ENCODE assay signal across 8 mouse cellular contexts in genomic region chr8:71610822-71611651, GRCm38 (mm10). TPM values are rescaled to one million over a fixed set of nuclear protein-coding genes. Genes with fewer than 3 reads are reported as not detected.
DNase-seq lines count a peak whose midpoint lies in the region; ATAC-seq and TF ChIP-seq lines count a peak whose summit lies in the region.

Colgalt1 (plus strand) TSS chr8:71610998.

- peaks cover 11% of the 10 kb centered on the region for H3K4me1 ChIP-seq in hindbrain, postnatal 0 days (ENCODE audit: insufficient read depth, low read length)

- H3K9ac ChIP-seq in hindbrain, postnatal 0 days (replicated peaks; ENCODE audit: low read length), result peak within 1 kb of the TSS; percentile 85

- peaks cover 12% of the 10 kb centered on the region for H3K36me3 ChIP-seq in hindbrain, postnatal 0 days (ENCODE audit: insufficient read depth, low read length)

- peak within 1 kb of the TSS; percentile 88 for H3K4me2 ChIP-seq in hindbrain, postnatal 0 days (ENCODE audit: low read depth, low read length)

- intact Hi-C loops in gastrocnemius, adult 2 months (cut with DNase I), result no loop called here
- intact Hi-C loops in left cerebral cortex, adult 2 months (cut with DNase I), result loop anchor here (1.0 kb wide), 2 partner anchors 18 to 19 kb away; partner anchors contain the start of gene Pgls

- no peaks in the 10 kb centered on the region for H3K27me3 ChIP-seq in hindbrain, postnatal 0 days (ENCODE audit: insufficient read depth, low read length)

- DNase-seq in ZHBTc4 (ENCODE audit: low read depth, low spot score), result peak; percentile 100
- DNase-seq in gastrocnemius, adult 2 months, result peak; percentile 97
- DNase-seq in hindbrain, postnatal 0 days (ENCODE audit: low spot score), result peak; percentile 99
- DNase-seq in left cerebral cortex, adult 2 months (ENCODE audit: extremely low spot score in 1 of 2, low spot score in 2 of 2), result peak; percentile 96
- DNase-seq in right cerebral cortex, adult 2 months (ENCODE audit: low spot score in 2 of 2), result peak; percentile 97 to 98
- DNase-seq in urinary bladder, postnatal 14 days (ENCODE audit: low spot score), result peak; percentile 98

- TF ChIP-seq CTCF in gastrocnemius, adult 2 months (IDR thresholded peaks at IDR 0.05), result peak; percentile 42
- TF ChIP-seq CTCF in hindbrain, postnatal 0 days (IDR thresholded peaks at IDR 0.05; ENCODE audit: low read depth), result no peak
- TF ChIP-seq CTCF in left cerebral cortex, adult 2 months (IDR thresholded peaks at IDR 0.05), result peak; percentile 39

- ATAC-seq in common myeloid progenitor, adult 5-6 weeks (replicated peaks; ENCODE audit: low read depth, poor library complexity, severe bottlenecking), result peak; percentile 96
- ATAC-seq in hindbrain, postnatal 0 days, result peak; percentile 99
- peak; percentile 92 for ATAC-seq in megakaryocyte, adult 5-6 weeks (ENCODE audit: poor library complexity, severe bottlenecking)

- H3K27ac ChIP-seq in gastrocnemius, adult 2 months, result peak within 1 kb of the TSS; percentile 98
- H3K27ac ChIP-seq in hindbrain, postnatal 0 days, result peak within 1 kb of the TSS; percentile 90
- H3K27ac ChIP-seq in left cerebral cortex, adult 2 months, result peak within 1 kb of the TSS; percentile 86

- no peaks in the 10 kb centered on the region for H3K9me3 ChIP-seq in hindbrain, postnatal 0 days (ENCODE audit: low read length)

- WGBS in hindbrain, postnatal 0 days, result under 1% methylated on average over 79 of the region's 82 CpGs

- H3K4me3 ChIP-seq in gastrocnemius, adult 2 months, result peak within 1 kb of the TSS; percentile 82
- H3K4me3 ChIP-seq in hindbrain, postnatal 0 days (ENCODE audit: low read length), result peak within 1 kb of the TSS; percentile 89
- H3K4me3 ChIP-seq in left cerebral cortex, adult 2 months, result peak within 1 kb of the TSS; percentile 66

RNA-seq across cellular contexts. Expression of gene Colgalt1, which starts in this region (rescaled TPM):
- 64.6 and 75.2 TPM in 2 replicates for total RNA-seq in common myeloid progenitor, adult 5-6 weeks (2017)
- 10 to 100 TPM; 39.6 to 44.3 TPM for total RNA-seq in gastrocnemius, adult 2 months (2021)
- total RNA-seq in hindbrain, postnatal 0 days (2014; rRNA removed), result 95.9 and 121 TPM in 2 replicates
- 55.3 and 56.7 TPM in 2 replicates for polyA plus RNA-seq in hindbrain, postnatal 0 days (2015; fragmentation: Nextera tagmentation; extraction: Ambion mirVana)
- total RNA-seq in left cerebral cortex, adult 2 months (2021), result 10 to 100 TPM; 47.2 to 50.9 TPM
- 46.8 and 51.2 TPM in 2 replicates for total RNA-seq in megakaryocyte, adult 5-6 weeks (2015)
- 54.8 and 56.8 TPM in 2 replicates for total RNA-seq in megakaryocyte, adult 5-6 weeks (2017)

Comparison
In these comparisons a context has a peak if more than half of its experiments do, and no peak if none do; other contexts are left out.
1. Peak in every context shown above with its lines: DNase-seq, ATAC-seq, H3K4me3 ChIP-seq and H3K27ac ChIP-seq.